Mouse (Mus musculus): ENCODE measurements at regions not wholly inside any gene's neighbourhood (a gene's known extent, or its start where the extent isn't known, plus 50 kb on each side); places are given as distances from the start of the nearest gene placed in this dataset.

GRCm38 (mm10) chrX:77433811-77434192, 77.0 kb upstream of the Tbl1x start:
- no peak for DNase-seq (ENCODE audit: low read depth)

GRCm38 (mm10) chrX:77443852-77444492, 66.8 kb upstream of the Tbl1x start:
- DNase-seq (ENCODE audit: low read depth), result no peak

DNA sequence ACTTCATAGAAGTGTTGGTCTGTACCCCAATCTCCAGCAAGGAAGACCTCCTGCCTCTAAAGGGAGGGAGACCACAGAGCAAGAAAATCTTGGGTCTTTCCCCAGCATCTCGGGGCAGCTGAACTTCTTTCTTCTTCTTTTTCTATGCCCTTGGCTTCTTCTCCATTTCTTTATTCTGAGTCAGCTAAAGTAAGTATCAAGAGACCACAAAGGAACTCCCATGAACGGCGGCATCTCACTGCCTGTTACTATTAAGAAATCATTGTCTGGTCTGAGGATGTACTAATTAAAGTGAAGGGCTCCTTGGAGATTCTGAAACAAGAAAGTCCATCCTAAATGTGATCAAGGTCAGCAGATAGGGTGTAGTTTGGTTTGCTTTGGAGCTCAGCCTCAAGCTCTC, 64.1 kb upstream of the Tbl1x start:
- DNase-seq (ENCODE audit: low read depth), result no peak

DNA sequence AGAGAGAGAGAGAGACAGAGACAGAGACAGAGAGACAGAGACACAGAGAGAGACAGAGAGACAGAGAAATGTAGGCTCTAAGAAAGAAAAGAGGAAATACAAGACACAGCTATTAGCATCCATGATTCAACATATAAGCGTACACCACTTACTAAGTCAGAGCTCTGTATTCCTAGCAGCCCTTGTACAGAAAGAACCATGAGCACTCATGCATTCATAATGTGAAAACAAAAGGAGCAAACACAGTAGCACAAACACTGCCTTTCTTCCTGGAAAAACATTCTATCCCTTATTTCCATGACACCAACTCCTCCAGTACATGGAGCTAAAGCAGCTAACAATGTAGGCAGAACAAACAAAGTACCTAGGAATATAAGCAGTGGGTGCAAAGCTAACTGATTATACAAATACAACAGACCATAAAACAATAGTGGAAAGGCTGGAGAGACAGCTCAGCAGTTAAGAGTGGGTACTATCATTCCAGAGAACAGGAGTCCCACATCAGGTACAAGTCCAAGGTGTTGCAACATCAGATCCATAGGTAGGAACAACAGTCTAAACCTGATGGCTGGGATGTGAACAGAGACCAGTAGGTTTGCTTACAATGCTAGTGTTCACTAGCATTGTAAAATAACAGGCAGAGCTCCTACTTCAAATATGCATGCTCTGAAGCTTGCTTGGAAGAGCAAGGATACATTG, 58.7 kb upstream of the Tbl1x start:
- no peak for DNase-seq (ENCODE audit: low read depth)

Data from c-Kit-positive CD71-negative TER-119-negative erythroid progenitor cells, embryonic 14.5 days (primary cell).